Mouse (Mus musculus): ENCODE data around the gene Nphp4. TPM values are rescaled to one million over a fixed set of nuclear protein-coding genes. Genes with fewer than 3 reads are reported as not detected.
A peak's percentile ranks its signal among the peaks of the same experiment; 100 is the strongest.

Gene Nphp4
- total RNA-seq, 2 experiments from 2014 or later: 1.5 to 2.6 TPM

DNA sequence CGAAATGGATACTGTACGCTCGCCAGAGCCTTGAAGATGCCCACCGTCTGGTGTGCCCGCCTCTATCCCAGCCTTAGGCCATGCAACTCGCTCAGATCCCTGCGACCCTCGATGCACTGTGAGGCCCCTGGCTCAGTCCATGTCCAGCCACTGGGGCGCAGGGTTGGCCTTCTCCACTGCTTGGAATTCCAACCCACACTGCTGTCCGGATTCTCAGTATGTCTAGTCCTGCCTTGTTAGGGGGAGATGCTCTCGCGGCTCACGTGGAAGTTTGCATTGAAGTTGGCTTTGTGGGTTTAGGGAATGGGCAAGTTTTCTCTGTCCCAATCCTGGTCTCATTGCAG is 1.7 kb downstream of the Nphp4 start:
- DNase-seq: no peak

DNA sequence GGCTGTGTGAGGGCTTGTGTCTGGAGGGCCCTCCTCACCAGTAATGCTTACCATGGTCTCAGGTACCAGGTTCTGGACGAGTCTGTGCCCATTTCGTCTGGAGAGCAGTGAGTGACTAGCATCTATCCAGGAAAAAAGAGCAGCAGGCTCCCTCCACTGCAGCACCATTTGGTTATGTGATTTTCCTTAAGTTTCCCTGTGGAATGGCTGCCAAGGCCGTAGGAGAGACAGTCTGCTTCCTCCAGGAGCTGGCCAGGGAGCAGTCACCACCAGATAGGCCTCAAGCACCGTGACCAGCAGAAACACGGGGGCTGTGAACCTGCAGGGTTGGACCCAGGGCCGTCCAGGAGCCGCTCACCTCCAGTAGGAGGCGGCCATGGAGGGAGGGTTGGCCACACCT is 3.9 kb downstream of the Nphp4 start:
- no peak for DNase-seq

DNA sequence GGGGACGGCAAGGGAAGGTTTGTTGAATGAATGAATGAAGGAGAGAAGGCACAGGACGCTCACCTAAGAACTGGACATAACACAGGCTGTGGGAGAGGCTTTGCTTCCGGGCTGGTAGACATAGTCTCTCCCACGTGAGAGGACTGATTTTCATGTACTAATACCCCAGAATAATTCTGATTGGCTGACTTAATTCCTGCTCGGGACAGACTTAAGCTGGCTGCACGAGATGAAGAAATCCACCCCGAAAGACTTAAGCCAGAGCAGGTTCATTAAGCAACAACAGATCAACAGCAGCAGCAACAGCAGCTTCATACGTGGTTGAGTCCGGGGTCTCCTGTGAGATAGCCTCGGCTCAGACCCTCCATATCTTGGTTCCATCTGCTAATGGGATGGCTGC is 11.5 kb downstream of the Nphp4 start:
- no peak for DNase-seq

DNA sequence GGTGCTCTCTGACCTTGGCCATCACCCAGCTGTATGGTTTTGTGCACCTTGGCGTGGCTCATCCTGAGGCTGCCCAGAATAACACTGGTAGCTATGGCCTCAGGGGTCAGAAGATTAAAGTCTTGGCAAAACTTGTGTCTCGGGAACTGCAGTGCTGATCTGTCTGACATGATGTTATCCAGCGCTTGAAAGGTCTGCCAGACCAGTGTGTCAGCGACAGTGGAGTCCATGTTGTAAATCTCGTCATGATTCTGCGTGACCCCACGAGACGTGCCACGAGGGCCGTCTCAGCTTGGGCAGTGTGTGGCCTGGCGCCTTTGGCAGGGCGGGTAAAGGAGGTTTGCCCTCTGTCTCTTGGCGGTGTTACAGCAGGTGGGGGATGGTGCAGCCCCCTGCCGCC is 13.8 kb downstream of the Nphp4 start:
- peak; percentile 9 for DNase-seq

DNA sequence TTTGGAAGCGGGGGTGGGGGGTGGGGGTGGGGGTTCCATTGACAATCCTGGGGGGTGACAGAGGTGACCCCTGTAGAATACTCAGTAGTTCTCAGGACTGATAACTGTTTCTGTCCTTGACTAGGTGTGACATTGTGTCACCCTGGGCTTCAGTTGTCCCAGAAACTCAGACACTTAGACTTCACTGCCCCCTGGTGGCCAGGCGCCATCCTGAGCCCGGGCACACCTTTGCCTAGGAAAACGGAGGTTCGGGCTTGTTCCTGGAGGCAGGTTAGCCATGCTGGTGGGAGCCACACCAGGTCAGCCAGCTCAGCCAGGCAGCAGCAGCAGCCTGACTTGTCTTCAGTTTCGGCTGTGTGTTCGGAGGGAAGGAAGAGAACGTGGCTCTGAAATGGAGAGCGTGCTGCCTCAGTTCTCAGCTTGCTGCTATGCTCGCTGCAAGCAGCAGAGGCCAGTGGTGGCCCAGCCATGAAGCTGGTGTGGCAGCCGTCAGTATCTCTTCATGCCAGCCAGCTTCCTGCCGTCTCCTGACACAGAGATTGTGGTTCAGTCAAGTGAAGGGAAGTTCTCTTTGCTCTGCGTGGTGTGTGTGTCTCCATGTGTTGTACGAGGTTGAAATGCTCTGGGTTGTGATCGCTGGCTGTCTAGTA is 14.9 kb downstream of the Nphp4 start:
- DNase-seq: peak; percentile 82

DNA sequence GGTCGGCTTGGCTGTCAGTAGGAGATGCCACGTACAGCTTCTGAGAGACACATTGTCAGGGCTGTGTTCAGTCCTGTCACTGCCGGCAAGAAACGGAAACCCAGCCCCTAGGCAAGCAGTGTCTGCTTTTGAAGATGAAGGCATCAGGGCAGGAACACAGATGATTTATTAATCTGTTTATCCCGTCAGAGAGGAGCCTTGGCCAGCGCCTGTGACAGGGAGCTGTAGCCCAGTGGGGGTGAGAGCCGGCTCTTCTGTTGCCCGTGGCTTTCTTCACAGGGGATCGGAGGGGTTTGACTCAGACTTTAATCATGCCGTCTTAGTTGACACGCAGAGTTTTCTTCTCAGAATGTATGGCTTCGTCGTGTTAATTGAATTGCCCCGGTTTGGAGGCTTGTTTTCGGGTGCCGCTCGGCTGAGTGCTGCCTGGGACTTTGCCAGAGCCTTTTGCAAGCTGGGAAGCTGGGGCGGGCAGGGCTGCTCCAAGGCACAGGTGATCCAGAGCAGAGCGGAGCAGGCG is 17.9 kb downstream of the Nphp4 start:
- no peak for DNase-seq

DNA sequence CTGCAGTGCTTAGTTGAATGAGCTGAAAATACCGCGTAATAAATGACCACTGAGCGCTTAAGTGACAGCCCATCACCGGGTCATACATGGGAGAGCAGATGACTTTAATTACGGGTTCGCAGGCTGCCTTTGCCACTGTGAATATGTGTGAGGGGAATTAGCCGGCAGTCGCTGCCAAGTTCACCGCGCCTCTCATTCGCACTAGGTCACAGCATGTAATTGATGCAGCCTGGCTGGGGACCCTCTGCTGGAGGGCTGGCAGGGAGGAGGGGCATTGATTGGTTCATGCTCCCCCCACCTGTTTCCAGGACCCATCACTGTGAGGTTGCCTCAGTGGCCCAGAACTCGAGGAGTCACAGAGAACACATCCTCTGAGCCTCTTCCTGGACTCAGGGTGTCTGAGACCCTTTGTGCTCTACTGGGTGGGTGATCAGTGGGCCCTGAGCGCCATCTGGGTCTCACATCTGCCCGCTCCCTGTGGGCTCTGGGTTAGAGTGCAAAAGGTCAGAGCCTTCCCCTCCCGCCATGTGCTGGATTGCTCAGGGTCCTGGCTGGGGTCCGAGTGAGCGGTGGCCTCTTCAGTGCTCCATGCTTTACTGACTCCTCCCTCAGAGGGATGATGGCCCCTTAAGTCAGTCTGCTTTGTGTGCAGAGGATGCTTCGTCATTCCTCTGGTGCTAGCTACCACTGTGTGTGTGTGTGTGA is 35.9 kb downstream of the Nphp4 start:
- DNase-seq: no peak

DNA sequence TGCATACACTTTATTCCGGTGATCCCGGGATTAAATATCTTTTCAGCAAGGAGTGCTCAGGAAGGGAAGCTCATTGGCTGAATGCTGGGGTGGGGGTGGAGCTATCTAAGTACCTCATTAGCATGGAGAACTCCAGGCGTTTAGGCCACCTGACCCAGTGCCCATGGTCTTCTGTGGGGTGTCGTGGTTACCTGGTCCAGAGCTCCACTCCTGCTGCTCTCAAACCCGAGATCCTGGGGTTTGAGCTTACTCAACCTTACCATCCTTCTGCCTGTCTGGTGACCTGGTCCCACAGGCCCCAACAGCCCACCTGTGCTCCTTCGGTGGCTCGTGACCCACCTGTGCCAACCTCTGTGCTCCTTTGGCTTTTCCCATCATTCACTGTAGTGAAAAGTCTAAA is 38.4 kb downstream of the Nphp4 start:
- DNase-seq: no peak

DNA sequence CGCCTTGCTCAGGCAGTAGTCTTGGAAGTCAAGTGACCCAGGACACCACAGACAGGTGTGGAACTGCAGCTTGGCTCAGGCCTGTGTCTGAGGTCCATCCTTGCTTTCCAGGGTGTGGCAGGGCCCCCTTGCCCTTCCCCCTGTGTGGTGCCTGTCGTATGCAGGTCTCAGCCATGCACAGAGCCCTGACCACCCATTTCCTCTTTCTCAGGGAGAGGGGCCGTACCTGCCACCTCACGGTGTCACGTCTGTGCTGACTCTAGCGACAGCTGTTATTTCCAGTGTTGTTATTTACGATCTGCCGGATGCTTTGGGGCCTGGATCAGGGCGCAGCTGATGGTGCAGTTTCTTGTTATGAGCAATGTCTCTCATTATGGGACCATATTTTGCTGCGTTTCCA is 42.6 kb downstream of the Nphp4 start:
- no peak for DNase-seq

DNA sequence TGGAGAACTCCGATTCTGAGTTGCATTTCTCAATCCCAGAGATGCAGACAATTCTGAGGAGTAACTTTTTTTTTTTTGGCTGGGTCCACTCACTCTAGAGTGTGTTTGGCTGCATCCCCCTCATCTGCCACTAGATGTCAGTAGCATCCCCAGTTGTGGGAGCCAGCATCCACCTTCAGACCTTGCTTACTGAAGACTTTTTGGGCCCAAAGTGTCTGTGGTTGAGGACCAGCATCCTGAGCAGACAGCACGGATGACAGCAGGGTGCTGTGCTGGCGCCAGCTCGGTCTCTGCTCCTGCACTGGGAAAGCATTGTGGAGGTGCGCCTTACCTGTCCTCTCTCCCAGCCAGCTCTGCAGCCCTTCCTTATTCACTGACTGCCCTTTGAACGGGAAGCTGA is 43.6 kb downstream of the Nphp4 start:
- DNase-seq: peak; percentile 72

DNA sequence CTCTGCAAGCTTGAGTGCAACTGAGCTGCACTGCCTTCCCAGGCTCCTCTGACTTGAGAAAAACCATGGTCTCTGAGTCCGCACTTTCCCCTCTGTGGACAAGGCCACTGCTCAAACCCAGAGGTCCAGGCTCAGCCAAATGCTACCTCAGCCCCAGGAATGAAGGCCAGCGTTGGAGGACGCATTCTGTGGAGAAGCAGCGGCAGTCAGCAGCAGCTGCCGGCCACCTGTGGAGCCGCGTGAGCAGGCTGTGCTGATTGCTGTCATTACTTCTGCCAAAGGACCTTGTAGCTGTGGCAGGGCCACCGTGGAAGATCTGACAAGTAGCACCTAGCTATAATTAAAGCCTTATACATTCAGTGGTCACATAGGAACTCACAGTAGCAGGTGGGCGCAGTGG is 56.4 kb downstream of the Nphp4 start:
- no peak for DNase-seq

DNA sequence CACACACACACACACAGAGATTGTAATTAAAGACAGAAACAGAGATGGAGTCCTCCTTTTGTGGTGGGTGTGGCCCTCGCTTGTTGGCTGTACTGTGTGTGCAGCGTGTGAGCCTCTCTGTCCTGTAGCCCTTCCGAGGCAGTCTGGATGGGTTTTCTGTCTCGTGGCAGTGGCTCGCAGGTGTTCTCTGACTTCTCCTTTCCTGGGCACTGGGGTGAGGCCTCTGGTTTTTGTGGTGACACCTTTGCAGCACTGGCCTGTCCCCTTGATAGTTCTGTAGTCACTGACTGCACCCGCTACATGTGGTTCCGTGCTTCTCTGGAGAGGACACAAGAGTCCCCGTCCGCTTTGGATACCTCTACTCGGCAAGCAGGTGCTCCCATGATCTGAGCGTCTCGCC is 63.2 kb downstream of the Nphp4 start:
- no peak for DNase-seq

DNA sequence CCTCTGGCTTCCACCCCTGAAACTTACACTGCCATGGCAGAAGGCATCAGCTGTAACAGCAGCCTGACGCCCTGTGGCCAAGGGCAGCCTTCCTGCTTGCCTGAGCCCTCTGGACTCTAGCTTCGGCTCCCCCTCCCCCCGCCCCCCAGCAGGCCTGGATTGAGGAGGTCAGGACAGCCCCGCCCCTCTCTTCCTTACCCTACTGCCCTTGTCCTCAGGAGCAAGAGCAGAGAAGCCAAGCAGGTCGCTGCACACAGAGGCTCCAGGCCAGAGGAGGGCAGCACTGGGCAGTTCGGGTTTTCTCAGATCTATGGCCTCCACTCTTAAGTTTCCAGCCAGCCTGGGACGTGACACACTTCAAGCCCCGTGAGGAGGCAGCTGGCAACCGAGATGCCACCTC is 64.7 kb downstream of the Nphp4 start:
- peak; percentile 33 for DNase-seq

DNA sequence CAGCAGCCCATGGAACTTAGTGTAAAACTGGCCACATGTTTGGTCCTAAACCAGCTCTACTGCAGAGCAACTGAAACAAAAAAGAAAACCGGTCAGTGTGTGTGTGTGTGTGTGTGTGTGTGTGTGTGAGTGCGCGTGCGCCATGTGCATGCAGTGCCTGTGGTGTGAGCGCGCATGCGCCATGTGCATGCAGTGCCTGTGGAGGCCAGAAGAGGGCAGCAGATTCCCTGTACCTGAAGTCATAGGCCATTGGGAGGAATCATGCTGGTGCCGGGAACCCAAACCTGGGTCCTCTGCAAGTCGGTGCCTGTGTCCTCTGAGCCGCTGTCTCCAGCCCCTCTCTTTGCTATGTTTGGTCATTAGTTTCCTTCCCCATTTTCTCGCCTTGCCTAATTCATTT is 65.9 kb downstream of the Nphp4 start:
- DNase-seq: no peak

DNA sequence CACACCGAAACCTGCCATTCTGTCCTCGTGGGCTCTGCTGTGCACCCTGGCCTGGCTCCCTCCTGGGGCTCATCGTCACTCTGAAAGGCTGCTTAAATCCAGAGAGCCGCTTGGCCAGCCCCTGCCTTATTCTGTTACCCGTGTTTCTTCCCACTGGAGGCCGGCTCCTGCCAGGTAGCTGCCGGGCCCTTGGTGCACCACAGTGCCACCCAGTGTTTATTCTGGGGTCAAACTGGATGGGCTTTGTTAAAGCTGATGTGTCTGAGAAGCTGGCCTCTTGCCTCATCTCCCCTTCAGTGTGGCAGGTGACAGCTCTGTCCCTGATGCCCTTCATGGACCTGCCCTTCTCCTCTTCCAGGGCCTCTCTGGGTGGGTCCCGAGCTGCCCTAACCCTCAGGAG is 70.0 kb downstream of the Nphp4 start:
- no peak for DNase-seq

DNA sequence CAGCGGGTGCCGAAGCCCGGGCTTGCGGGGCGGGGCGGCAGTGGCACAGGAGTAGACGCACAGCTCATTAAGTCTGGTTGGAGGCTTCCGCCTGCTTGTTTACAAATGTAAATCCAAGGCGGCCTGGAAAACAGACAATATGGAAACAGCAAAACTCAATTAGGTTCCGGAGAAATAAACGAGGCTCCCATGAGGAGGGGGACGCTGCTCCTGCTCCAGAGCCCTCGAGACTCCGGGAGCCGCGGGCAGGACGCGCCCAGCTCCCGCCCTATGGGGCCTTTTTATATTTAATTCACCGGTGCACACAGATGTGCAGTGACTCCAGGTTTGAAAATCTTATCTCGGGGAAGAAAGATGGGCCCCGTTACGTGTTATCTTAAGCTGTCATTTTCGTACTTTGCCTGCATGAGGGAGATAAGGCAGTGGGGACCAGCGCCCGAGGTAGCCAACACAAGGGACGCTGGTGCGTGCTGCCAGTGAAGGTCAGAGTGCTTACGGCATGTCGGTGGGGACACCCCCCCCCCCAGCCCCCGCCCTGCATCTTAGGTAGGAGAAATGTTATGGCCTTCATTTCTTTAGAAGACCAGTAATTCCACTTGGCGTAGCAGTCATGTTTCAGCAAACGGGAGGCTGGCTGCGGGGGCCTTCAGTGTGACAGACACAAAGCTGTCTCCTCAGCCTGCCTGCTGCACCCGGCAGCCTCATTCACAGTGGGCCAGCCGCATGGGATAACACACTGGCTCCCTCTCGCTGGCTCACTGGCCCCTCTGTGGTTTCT is 71.6 kb downstream of the Nphp4 start:
- no peak for DNase-seq

DNA sequence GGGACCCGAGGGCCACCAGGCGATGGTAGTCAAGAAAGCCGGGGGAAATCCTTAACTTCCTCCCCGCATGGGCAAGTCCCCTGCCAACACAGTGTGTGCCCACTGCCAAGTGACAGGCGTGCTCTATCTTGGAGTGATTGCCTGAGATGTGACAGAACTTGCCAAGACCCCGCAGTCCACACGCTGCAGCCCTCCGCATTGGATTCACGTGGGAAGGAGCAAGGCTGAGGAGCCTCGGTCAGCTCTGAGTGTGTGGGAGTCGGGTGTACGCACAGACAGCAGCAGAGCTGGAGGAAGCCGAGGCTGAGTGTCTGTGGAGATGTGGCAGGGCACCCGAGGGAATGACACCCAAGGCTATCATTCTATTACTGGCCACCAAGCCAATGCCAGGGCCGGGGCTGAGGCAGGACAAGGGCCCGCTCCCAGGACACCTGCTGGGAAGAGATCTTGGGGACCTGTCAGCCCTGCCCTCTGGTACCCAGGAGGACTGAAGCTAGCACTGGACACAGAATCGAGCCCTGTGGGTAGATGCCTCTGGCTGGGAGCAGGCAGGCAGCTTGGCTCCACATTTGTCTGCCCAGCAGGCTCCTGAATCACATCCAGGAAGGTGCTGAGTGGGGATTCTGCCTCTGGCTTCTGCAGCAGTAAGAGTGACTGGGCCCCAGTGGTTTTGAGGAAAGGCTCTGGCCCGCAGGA is 73.1 kb downstream of the Nphp4 start:
- no peak for DNase-seq

DNA sequence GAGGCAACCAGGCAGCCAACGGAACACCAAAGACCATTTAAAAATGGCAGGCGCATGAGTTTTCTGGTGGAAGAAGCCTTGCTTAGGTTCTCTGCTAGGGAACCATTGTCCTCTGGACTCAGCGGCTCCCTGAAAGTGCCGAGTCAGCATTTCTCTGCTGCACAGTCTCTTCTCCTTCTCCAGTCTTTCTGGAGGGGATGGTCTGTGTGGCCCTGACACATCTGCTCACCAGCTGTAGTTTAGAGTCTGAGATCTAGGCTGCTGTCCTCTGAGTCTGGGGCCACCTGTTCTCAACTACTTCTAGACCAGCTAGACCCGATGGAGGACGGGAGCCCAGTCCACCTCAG is 73.7 kb downstream of the Nphp4 start:
- no peak for DNase-seq

DNA sequence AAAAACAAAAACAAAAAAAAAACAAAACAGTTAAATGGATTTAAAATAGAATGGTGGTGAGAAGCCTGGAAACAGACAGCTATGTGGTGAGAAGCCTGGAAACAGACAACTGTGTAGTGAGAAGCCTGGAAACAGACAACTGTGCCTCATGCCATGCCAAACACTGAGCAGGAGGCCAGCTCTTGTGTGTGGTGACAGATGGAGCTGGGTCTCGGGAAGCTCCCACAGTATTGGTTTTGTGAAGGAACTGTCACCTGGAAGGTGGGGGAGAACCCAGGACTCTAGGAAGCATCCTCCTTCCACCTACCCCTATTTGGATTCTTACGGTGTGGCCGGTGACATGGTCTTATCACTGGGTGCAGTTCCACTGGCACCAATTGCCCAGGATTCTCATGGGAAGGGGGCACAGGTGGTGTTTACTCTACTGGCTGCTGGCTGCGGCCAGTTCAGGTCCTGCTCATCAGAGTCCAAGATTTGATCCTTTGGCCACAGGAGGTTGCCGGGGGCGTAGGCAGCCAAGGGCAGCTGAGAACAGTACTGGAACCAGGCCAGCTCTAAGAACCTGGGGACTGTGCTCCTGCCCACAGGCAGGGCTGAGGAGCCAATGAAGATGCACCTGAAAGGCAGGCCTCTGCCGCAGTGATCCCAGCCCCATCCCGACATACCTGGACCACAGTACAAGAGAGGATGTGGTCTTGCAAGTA is 77.2 kb downstream of the Nphp4 start:
- no peak for DNase-seq

DNA sequence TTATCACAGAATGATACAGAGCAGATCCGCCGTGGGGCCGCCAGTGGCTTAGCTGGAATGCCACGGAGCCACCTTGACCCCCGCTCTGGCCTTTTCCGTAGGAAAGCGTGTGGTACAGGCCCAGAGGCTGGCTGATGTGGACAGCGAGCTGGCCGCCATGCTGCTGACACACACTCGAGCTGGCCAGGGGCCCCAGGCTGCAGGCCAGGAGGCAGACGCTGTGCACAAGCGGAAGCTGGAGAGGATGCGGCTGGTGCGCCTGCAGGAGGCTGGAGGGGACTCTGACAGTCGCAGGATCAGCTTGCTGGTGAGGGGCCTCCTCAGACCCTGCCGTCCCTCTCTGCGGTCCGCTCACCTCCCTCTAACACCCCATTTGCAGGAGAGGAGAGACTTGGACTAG is 77.9 kb downstream of the Nphp4 start:
- peak; percentile 63 for DNase-seq

DNA sequence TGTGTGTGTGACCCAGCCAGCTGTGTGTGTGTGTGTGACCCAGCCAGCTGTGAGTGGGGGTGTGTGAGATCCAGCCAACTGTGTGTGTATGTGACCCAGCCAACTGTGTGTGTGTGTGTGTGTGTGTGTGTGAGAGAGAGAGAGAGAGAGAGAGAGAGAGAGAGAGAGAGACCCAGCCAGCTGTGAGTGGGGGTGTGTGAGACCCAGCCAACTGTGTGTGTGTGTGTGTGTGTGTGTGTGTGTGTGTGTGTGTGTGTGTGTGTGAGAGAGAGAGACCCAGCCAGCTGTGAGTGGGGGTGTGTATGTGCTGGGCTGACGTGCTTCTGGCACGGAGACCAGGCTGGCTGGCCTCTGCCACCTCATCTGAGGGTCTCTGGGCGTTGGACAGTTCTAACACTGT is 79.3 kb downstream of the Nphp4 start:
- peak; percentile 33 for DNase-seq

DNA sequence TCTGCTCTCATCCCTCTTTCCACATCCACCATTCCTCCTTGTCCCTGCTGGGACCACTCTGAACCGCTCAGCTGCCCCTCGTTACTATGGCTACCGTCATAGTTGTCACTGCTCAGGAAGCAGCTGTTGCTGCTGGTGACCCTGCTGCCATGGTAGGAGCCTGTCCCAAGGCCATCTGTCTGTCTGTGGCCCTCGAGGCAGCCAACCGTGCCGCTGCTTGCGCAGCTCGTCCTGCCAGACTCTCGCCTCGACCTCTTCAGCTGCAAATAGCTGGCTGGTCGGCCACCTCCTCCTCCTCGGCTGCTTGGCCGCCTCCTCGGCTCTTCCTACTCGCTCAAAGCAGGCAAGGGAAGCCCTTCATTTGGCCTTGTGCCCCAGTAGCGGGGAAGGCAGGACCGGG is 81.7 kb downstream of the Nphp4 start:
- DNase-seq: peak; percentile 35

DNA sequence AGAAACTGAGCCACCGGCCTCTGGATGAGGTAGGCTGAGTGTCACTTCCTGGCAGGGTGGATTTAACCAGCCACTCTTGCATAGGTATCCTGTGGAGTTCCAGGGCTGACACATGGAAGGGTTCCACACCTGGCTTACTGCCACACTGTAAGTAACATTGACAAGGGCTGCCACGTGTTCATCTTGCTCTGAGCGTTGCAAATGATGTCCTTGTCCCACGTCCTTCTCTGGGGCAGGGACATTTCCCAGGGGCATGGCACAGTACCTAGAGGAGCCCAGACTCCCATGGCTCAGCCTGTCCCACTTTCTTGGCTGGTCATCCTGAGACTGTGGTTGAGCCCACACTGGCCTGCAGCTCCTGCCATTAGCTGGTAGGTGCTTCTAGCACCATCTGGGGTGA is 91.5 kb downstream of the Nphp4 start:
- DNase-seq: no peak

Measured in heart, postnatal 4 days (tissue).